Mouse (Mus musculus) spleen, postnatal 10 days (tissue): ENCODE results near the gene Ift88.
A peak's percentile ranks its signal among the peaks of the same experiment; 100 is the strongest.
"Not testable (repeated sequence)": the region's sequence is repeated elsewhere in the genome, so short reads cannot be mapped to it uniquely, and the experiment has no call there.

Experiments used
- DNase-seq, 2 experiments: peaks; one replicate each; pipeline ENCODE4 v3.0.0; 2021 to 2022; ENCODE audit warnings: low spot score in 2 of 2

The Ift88 gene

DNA sequence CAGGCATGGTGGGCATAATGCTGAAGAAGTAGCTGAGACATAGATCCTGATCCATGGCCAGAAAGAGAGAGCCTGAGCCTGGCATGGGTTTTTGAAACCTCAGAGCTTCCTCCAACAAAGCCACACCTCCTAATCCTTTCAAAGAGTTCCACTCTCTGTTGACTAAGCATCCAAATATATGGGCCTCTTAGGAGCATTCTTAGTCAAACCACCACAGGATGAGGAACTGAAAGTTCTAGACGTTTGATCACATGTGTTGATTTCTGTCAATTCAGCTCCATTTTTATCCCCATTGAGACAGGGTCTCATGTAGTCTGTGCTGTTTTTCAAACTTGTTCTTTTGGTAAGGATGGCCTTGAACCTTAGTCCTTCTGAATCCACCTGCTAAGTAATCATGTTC, 28.7 kb downstream of the Ift88 start:
- no peak for DNase-seq

DNA sequence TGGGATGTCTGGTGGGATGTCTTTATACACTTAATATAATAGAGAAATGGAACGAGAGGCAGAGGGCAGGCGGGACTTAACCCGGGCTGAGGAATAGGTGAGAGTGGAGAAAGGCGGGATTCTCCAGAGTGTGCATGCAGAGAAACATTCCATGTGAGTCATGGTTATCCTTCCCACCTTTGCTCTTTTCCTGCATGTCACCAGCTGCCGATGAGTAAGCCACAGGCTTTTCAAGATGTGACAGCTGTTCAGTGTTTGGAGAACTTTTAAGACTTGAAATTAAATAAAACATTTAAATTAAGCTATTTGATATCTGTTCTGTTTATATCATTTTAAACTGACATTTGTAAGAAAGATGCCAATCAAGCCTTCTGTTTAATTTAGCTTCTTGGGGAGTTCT, 36.0 kb downstream of the Ift88 start:
- DNase-seq: no peak

- not testable (repeated sequence) for DNase-seq
These were observed 36.5 kb downstream of the Ift88 start for GRCm38 (mm10) chr14:57460326-57460725.

DNA sequence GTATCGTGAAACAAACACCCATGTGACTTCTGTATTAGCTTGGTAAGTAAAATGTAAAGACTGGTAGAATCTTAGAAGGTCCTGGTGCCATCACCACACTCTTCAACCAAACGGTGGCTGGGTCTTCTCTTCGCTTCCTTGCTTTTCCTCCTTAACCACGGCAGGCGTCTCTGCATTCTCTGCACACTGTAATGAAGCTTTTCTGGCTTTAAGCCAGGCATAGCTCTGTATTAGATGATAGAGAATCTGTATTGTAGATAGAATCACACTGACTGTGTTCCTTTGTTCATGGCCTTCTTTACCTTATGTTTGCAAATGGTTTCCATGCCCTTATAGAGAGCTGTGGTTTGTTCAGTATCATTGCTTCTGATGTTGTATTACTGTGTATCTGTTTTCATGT, 39.0 kb downstream of the Ift88 start:
- no peak for DNase-seq

GRCm38 (mm10) chr14:57475057-57475456, 51.2 kb downstream of the Ift88 start:
- no peak for DNase-seq

DNA sequence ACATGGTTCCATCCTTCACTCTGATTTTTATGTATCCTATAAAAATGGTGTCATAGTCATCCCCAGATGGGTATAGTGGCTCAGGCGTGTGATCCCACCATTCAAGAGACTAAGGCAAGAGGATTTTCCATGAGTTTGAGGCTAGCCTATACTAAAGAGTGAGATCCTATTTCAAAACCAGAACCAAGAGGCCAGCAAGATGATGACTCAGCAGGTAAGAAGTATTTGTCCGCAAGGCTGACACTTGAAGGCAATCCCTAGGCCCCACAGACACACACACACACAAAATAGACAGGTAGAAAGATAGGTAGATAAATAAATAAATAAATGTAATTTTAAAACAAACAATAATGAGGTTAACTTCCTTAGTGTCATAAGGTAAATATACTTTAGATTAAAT, 58.4 kb downstream of the Ift88 start:
- no peak for DNase-seq

GRCm38 (mm10) chr14:57484183-57484582, 60.3 kb downstream of the Ift88 start:
- DNase-seq: no peak

- DNase-seq: no peak
These were observed 65.8 kb downstream of the Ift88 start for GRCm38 (mm10) chr14:57489696-57490095.

GRCm38 (mm10) chr14:57493840-57494239, 70.0 kb downstream of the Ift88 start:
- DNase-seq: no peak

DNA sequence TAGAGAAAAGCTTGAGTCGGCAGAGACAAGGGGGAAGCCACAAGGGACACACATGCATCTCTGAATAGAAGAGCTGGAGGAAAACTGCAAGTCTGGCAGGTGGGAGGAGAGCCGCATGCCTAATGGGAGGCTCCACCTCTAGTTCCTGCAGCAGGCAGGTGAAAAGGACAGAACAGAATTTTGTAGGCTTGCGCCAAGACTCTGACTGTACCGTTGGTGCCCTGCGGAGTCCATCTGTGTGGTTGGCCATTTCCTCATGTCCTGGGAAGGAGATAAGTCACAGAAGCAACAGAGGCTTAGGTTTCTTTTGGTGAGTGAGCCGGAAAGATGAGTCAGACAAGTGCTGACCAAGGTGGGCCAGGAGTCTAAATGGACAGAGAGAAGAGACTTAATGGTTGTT, 79.9 kb downstream of the Ift88 start:
- no peak for DNase-seq

- no peak for DNase-seq
These were observed 85.7 kb downstream of the Ift88 start for GRCm38 (mm10) chr14:57509554-57509953.

GRCm38 (mm10) chr14:57515156-57515762, 91.4 kb downstream of the Ift88 start:
- DNase-seq: no peak

DNA sequence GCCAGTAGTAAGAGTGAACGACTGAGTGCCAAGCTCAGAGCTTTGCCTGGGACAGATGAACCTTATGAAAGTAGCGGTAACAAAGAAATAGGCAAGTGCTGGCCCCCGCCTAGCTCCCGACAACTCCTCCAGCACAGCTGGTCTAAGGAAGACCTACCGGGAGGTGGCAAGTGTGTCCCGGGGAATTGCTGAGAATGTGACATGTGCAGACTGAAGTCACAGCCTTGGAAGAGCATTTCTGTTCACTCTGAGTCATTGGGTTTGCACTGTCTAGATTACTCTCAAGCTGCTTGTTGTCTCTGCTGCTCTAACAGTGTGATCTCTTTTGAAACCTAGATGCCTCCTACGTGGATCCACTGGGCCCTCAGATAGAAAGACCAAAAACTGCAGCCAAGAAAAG, 93.1 kb downstream of the Ift88 start:
- DNase-seq: no peak

DNA sequence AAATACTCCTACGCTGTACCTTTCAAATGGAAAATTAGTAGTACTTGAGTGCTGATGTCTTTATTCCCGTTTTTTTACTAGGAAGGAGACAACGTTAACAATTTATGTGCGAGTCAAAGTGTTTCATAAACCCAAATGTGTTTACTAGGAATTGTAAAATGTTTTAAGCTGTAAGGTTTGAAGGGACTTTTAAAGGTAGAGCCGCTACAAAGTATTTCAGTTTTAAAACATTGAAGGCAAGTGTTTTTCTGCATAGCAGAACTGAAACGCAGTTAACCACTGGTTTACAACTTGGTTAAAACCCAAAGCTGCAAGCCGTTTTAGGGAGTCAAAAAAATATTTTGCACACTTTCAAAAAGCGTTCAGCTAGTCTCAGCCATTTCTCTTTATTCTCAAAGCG, 99.9 kb downstream of the Ift88 start:
- no peak for DNase-seq

DNA sequence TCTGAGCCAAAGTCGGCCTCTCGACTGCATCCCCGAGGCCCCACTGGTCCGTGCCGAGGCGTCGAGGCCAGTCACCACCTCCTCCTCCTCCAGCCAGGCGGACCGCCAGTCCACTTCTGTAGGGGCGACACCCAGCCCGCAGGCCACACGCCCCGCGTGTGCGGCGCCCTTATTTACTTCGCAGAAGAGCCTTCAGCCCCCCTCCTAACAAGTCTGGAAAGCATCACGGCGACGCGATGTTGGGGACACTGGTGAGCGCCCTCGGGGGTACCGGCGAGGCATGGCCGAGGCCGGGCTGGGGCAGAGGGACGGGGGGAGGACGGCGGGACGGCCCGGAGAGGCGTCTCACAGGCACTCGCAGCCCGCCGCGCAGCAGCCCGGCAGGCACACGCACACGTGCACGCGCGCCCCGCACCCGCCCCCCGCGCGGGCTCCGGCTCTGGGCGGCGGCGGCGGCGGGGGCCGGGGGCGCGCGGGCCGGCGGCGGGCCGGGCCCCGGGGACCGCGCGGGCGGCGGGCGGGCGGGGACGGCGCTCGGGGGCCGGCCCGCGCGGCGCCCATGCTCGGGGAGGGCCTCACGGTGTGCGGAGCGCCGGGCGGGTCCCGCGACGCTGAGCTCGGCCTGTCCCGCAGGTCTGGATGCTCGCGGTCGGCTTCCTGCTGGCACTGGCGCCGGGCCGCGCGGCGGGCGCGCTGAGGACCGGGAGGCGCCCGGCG, 101.0 kb downstream of the Ift88 start, which contains the start of gene Il17d:
Gene Il17d (plus strand): TSS at position 107 of the 717 bp plus-strand sequence.
- no peak for DNase-seq

GRCm38 (mm10) chr14:57525388-57526049, 101.7 kb downstream of the Ift88 start:
- peak; percentile 27 to 60 for DNase-seq

DNA sequence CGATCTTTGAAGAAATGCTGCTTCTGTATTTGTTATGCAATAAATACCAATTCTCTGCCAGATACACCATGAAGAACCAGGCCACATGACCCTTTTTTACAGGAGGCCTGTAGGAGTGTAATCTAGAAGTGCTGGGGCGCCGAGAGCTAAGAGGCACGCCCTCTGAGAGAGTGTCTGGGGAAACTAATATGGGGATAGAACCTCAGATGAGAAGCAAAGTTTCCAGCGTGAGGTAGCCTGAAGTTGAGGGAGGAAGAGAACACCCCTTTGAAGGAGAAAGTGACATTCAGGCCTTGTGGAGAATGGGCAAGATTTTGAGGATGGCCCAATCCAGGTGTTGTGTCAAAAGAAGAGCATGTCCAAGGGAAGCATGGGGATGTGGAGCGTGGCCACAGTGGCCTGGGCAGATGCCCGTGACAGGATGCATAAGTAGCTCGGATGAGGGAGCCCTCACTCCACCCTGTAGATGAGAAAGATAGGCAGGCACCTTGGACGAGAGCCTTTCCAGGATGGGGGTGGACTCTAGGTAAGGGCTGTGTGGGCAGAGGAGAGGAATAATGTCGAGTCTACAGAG, 102.3 kb downstream of the Ift88 start:
- DNase-seq: no peak

- no peak for DNase-seq
These were observed 103.3 kb downstream of the Ift88 start for GRCm38 (mm10) chr14:57527122-57527521.

DNA sequence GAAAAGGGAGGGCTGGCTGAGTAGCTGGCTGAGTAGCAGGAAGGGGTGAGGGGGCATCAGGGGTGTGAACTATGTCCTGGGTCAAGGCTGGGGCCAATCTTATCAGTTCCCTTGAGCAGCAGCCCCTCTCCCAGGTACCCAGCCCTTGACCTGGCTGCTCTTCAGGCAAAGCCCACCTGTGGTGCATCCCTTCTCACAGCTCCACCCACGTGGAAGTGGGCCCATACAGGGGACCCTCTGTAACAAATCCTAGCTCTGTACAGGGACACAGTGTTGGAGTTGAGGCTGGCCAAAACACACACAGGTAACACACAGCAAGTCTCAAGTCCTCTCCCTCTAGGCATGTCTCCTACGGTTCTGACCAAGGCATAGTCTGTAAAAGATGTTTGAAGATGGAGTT, 103.7 kb downstream of the Ift88 start:
- no peak for DNase-seq

DNA sequence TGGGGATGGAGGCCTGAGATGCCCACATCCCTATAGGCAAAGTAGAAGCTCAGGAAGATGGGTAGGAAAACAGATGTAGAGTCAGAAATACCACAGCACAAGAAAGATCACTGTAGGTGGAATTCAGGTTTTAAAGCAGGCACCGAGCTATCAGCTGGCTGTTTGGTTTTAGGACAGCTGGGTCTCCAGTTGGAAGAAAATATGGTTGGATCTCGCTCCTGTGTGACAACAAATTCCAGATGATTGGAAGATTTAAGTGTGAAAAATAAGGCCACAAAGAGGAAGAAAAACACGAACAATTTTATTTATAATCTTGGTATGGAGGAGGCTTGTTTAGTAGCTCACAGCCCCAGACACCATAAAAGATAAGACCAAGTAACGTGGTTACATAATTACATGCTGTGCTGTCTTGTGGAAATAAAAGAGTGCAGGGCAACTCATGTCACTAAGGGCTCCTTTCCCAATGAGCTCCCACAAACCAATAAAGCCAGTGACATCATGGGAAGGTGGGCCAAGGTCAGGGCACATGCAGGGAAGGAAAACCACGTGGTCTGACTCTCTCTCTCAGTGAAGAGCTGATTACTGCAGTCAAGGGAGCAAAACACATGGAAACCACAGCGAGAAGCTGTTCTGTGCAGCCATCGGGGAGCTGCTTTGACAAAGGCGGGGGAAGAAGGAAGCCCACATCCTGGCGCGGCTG, 105.4 kb downstream of the Ift88 start:
- DNase-seq: no peak

DNA sequence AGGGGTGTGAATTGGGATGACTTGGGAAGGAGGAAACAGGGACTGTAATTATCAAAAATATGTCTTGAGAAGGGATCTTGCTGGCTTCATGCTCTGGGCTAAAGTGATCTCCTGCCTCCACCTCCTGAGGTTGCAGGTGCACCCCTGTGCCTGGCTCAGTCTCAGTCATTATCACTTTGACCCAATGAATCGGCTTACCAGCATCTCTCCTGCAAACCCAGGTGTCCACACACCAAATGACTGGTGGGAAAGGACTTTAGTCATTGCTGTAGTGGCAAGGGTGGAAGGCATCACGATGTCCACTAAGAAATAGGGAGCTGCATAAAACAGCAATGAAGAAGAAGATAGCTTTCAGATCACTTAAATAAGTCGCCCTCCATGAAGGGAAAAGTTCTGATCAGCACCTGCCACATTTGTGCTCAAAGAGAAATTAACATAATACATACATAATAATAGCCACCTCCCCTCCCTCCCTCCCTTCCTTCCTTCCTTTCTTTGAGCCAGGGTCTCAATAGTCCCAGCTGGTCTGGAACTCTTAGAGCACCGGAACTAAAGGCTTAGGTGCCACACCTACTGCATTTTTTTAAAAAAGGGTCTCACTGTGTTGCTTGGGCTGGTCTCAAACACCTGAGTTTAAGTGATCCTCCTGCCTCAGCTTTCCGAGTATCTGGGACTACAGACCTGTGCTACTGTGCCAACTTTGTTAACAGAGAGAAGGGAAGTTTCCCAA, 106.1 kb downstream of the Ift88 start:
- DNase-seq: no peak
